Mouse (Mus musculus): Measurements from ENCODE around the gene Prr11. TPM values are rescaled to one million over a fixed set of nuclear protein-coding genes. Genes with fewer than 3 reads are reported as not detected.

Prr11 gene
- 7.9 and 8.3 TPM in 2 replicates for polyA plus RNA-seq (2015; fragmentation: Nextera tagmentation; extraction: Ambion mirVana)

GRCm38 (mm10) chr11:87108409-87108754 lies at the start of gene Prr11:
TSS of gene Prr11 (minus strand) at chr11:87108708.
- Histone ChIP-seq H3K4me1 (peaks cover 35% of the 10 kb centered on the region), H3K27ac (peak within 1 kb of the TSS; percentile 97), H3K4me3 (peak within 1 kb of the TSS; percentile 99), H3K27me3 (no peaks in the 10 kb centered on the region), H3K9ac (peak within 1 kb of the TSS; percentile 100), H3K36me3 (ENCODE audit: poor library complexity, severe bottlenecking) (peaks cover 34% of the 10 kb centered on the region), H3K9me3 (replicated peaks) (no peaks in the 10 kb centered on the region), H3K4me2 (peak within 1 kb of the TSS; percentile 72)
- ATAC-seq, result no peak
- under 1% methylated on average over 14 of the region's 14 CpGs for WGBS

DNA sequence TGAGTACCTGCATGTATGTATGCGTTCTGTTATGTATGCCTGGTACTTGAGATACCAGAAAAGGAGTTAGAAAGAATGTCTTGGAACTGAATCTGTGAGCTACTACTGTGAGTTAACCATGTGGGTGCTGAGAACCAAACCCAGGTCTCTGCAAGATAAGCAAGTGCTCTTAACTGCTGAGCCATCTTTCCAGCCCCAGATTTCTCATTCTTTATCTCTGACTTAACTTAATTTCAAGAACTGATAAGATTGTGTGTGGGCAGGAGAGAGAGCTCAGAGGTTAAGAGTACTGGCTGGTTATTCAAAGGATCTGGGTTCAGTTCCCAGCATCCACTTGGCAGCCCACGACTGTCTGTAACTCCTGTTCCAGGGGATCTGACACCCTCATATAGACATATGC lies 49.5 kb upstream of the Prr11 start:
- H3K36me3 ChIP-seq (ENCODE audit: poor library complexity, severe bottlenecking), result peaks cover 54% of the 10 kb centered on the region
- H3K9ac ChIP-seq, result no peak overlapping the region
- no peak overlapping the region for H3K27ac ChIP-seq
- no peak overlapping the region for H3K4me3 ChIP-seq
- WGBS, result 95% methylated on average over 2 of the region's 2 CpGs
- H3K4me2 ChIP-seq, result no peak overlapping the region
- H3K9me3 ChIP-seq (replicated peaks), result no peaks in the 10 kb centered on the region
- H3K27me3 ChIP-seq, result no peaks in the 10 kb centered on the region
- ATAC-seq, result no peak
- H3K4me1 ChIP-seq, result no peaks in the 10 kb centered on the region

DNA sequence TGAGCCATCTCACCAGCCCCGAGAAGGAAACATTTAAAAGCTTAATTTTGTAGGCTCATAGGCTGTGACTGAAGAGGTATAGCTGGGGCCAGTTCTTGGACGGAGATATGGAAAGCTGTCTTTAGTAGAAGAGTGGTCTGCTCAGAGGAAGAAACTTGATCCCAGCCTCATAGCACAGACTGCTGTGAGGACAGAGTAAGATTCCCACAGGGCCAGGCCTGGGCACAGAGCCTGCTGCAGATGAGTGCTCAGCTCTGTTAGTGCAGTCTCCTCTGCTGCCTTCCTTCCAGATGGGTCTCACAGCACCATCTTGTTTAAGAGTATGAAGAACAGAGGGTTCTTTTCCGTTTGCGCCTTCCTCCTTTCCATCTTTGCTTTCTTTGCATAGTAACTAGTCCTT lies 27.7 kb upstream of the Prr11 start:
- H3K9me3 ChIP-seq (replicated peaks), result no peaks in the 10 kb centered on the region
- no peaks in the 10 kb centered on the region for H3K27me3 ChIP-seq
- no peak for ATAC-seq
- H3K4me1 ChIP-seq, result no peaks in the 10 kb centered on the region
- no peak overlapping the region for H3K4me3 ChIP-seq
- peaks cover 41% of the 10 kb centered on the region for H3K36me3 ChIP-seq (ENCODE audit: poor library complexity, severe bottlenecking)
- H3K4me2 ChIP-seq, result no peak overlapping the region
- 86% methylated on average over 4 of the region's 4 CpGs for WGBS
- no peak overlapping the region for H3K9ac ChIP-seq
- H3K27ac ChIP-seq, result no peak overlapping the region

DNA sequence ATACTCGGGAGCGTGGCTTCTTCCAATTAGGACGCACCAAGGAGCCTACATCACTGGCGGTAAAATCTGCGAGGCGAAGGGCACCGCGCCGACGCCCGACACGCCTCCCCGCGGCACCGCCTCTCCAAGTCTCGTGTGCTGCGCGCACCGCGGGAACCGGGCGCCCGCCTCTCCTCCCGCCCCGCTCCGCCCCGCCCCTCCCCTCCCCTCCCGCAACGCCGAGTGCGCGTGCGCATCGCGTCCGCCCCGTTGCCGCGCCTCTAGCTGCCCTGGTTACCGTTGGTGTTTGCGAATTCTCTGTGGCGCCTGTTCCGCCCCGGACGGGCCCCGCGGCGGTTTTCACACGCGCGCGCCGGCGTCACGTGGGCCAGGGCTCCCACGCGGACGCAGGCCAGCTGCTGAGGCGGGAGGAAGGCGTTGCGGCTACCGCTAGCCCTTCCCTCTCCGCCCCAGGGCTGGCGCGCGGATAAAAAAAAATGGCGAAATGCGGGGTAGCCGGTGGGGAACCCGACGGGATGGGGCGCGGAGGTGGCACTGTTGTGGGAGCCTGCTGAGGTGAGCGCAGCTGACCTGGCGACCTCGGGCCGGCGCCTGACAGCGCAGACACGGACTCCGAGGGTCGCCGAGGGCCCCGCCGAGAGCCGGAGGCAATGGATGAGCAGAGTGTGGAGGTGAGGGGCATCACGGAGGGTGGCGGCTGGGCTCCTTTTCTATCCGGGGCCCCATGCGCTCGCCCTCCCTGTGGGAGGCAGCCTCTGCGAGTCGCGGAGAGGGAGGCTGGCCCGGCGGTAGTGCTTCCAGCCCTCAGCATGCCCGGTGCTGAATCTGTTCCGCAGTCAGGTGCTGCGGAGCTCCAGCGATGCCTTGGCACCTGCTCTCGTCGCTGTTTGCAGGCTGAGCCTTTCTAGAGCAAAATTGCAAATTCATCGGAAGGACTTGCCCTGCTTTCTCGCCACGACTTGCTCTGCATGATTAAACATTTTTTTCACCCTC lies 18.6 kb upstream of the Prr11 start, which contains the start of gene Trim37:
Gene Trim37, plus strand, starts transcription at position 254 of the 993 bp plus-strand sequence.
- Histone ChIP-seq H3K27ac (peak within 1 kb of the TSS; percentile 93), H3K4me1 (peaks cover 23% of the 10 kb centered on the region), H3K27me3 (no peaks in the 10 kb centered on the region), H3K4me3 (peak within 1 kb of the TSS; percentile 95), H3K36me3 (ENCODE audit: poor library complexity, severe bottlenecking) (peaks cover 38% of the 10 kb centered on the region), H3K9ac (peak within 1 kb of the TSS; percentile 92), H3K4me2 (peak within 1 kb of the TSS; percentile 69), H3K9me3 (replicated peaks) (no peaks in the 10 kb centered on the region)
- WGBS, result under 1% methylated on average over 95 of the region's 105 CpGs
- ATAC-seq, result peak; percentile 93

DNA sequence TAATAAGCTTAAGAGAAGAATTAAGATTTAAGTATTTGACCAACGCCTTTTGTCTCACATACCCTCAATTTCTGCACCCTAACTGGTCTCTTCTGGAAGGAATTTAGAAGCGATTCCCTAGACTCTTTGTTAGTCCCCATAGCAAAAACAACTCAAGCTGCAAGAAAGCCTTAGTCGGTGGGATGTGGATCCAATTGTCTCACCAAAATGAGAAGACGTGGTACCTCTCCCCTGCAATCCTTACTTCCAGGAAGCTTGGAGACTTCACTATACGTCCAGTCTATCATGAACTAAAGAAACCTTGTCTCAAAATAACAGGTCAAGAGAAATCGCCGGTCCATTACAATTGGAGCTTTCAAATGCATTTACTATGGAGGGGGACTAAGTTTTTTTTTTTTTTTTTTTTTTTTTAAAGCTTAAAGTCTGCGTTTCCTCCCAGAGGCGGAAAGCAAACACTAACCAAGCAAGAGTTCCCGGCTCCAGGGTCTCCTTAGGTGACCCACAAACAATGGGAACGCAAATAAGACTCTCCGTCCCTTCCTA lies 17.8 kb upstream of the Prr11 start:
- Histone ChIP-seq H3K36me3 (ENCODE audit: poor library complexity, severe bottlenecking) (peaks cover 41% of the 10 kb centered on the region), H3K27ac (peak overlapping the region; percentile 93), H3K9me3 (replicated peaks) (no peaks in the 10 kb centered on the region), H3K27me3 (no peaks in the 10 kb centered on the region), H3K4me3 (peak overlapping the region; percentile 95), H3K4me2 (peak overlapping the region; percentile 69), H3K4me1 (peaks cover 23% of the 10 kb centered on the region), H3K9ac (peak overlapping the region; percentile 92)
- ATAC-seq, result no peak
- WGBS, result 1% methylated on average over 12 of the region's 12 CpGs

GRCm38 (mm10) chr11:87125562-87125961 lies 17.1 kb upstream of the Prr11 start:
- H3K4me1 ChIP-seq, result peaks cover 23% of the 10 kb centered on the region
- no peaks in the 10 kb centered on the region for H3K9me3 ChIP-seq (replicated peaks)
- no peaks in the 10 kb centered on the region for H3K27me3 ChIP-seq
- peak overlapping the region; percentile 95; the same call in 1 of the 2 replicates for H3K4me3 ChIP-seq
- H3K4me2 ChIP-seq, result peak overlapping the region; percentile 69
- H3K27ac ChIP-seq, result peak overlapping the region; percentile 93; the same call in 1 of the 2 replicates
- 46% methylated on average over 4 of the region's 4 CpGs for WGBS
- no peak overlapping the region for H3K9ac ChIP-seq
- H3K36me3 ChIP-seq (ENCODE audit: poor library complexity, severe bottlenecking), result peaks cover 44% of the 10 kb centered on the region
- no peak for ATAC-seq

GRCm38 (mm10) chr11:87121864-87122263 lies 13.4 kb upstream of the Prr11 start:
- Histone ChIP-seq H3K4me1 (peaks cover 5% of the 10 kb centered on the region), H3K27me3 (no peaks in the 10 kb centered on the region), H3K27ac (no peak overlapping the region), H3K4me2 (no peak overlapping the region), H3K9me3 (replicated peaks) (no peaks in the 10 kb centered on the region), H3K36me3 (ENCODE audit: poor library complexity, severe bottlenecking) (peaks cover 68% of the 10 kb centered on the region), H3K9ac (no peak overlapping the region), H3K4me3 (no peak overlapping the region)
- no peak for ATAC-seq
- WGBS, result 85% methylated on average over 8 of the region's 8 CpGs

DNA sequence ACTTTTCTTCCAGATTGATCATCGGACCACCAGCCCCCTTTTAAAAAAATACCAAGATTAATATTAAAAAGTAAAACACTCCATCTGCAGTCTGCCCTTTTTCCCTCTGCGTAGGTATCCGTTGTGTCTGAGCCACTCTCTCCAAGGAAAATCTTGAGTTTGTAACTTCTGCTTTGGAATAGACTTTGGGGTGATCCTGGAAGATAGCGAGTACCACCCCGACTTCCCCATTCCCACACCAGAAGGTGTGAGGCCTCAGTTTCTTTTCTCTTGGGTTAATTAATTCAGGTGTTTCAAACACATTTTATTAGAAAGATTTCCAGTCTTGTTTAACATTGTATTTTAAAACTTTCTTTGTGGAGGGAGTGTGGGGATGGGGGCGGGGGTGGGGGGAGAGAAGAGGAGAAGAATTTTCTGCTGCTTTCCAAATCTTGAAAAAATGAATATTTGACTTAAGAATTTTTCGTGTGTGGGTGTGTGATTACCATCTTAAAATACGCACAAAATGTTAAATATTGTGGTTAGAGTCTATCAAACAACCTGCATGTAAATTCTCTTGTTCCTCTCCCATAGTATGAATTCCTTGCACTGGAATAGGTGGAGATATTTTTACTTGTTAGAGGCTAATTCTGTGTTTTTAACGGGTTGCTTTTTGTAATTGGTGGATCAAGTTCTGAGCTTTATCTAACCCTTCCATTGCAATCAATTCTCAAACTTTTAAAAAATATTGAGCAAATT lies 1.8 kb upstream of the Prr11 start:
- Histone ChIP-seq H3K27me3 (no peaks in the 10 kb centered on the region), H3K4me3 (peak overlapping the region; percentile 99), H3K9me3 (replicated peaks) (no peaks in the 10 kb centered on the region), H3K4me1 (peaks cover 41% of the 10 kb centered on the region), H3K9ac (peak overlapping the region; percentile 100), H3K27ac (peak overlapping the region; percentile 97), H3K4me2 (peak overlapping the region; percentile 72), H3K36me3 (ENCODE audit: poor library complexity, severe bottlenecking) (peaks cover 32% of the 10 kb centered on the region)
- ATAC-seq, result no peak
- 3% methylated on average over 9 of the region's 9 CpGs for WGBS

GRCm38 (mm10) chr11:87109519-87110171 lies 1.1 kb upstream of the Prr11 start:
- Histone ChIP-seq H3K4me3 (peak overlapping the region; percentile 99), H3K36me3 (ENCODE audit: poor library complexity, severe bottlenecking) (peaks cover 32% of the 10 kb centered on the region), H3K27ac (peak overlapping the region; percentile 97), H3K9me3 (replicated peaks) (no peaks in the 10 kb centered on the region), H3K9ac (peak overlapping the region; percentile 100), H3K4me1 (peaks cover 38% of the 10 kb centered on the region), H3K4me2 (peak overlapping the region; percentile 72), H3K27me3 (no peaks in the 10 kb centered on the region)
- under 1% methylated on average over 42 of the region's 42 CpGs for WGBS
- no peak for ATAC-seq

DNA sequence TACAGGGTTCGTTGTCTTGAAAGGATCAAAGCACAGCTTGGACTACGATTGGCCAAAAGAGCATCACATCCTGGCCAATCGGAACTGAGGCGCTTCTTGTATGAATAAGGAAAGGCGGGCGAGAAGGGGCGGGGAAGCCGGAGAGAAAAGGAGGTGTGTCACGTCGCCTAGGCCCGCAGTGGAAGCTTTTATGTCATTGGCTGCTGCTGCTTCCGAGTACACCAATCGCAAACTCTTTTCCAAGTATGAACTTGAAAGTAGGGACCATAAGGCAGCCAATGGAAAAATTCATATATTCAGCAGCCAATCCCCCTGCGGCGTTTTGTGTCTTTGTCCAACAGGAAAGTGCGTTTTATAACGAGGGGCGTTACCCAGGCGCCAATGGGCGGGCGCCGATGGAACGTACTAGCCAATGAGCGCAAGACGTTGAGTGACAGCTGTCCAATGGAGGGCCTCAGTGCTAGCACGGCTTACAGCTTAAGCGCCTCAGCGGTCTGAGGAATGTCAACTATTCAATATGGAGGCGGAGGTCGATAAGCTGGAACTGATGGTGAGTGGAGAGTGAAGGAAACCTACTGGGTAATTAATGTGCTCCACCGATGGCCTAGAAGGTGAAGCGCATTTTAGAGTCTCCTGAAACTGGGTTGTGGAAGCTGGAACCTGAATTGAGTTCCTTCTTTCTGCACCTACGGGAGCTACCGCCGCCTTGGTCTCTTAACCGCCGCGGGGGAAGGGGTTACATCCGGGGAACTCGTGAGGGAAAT lies 429 bp upstream of the Prr11 start, which contains the start of gene Ska2:
Gene Ska2, plus strand, starts transcription at position 480 of the 764 bp plus-strand sequence.
- ATAC-seq, result peak; percentile 99
- Histone ChIP-seq H3K27ac (peak within 1 kb of the TSS; percentile 97), H3K9me3 (replicated peaks) (no peaks in the 10 kb centered on the region), H3K27me3 (no peaks in the 10 kb centered on the region), H3K4me2 (peak within 1 kb of the TSS; percentile 72), H3K4me3 (peak within 1 kb of the TSS; percentile 99), H3K9ac (peak within 1 kb of the TSS; percentile 100), H3K36me3 (ENCODE audit: poor library complexity, severe bottlenecking) (peaks cover 33% of the 10 kb centered on the region), H3K4me1 (peaks cover 38% of the 10 kb centered on the region)
- under 1% methylated on average over 40 of the region's 40 CpGs for WGBS

GRCm38 (mm10) chr11:87087142-87087541 lies 21.4 kb downstream of the Prr11 start:
- H3K4me2 ChIP-seq, result peak overlapping the region; percentile 95
- ATAC-seq, result no peak
- no peaks in the 10 kb centered on the region for H3K27me3 ChIP-seq
- H3K4me3 ChIP-seq, result peak overlapping the region; percentile 96
- H3K4me1 ChIP-seq, result peaks cover 25% of the 10 kb centered on the region
- peaks cover 41% of the 10 kb centered on the region for H3K36me3 ChIP-seq (ENCODE audit: poor library complexity, severe bottlenecking)
- H3K27ac ChIP-seq, result no peak overlapping the region
- peak overlapping the region; percentile 95; the same call in 1 of the 2 replicates for H3K9ac ChIP-seq
- no peaks in the 10 kb centered on the region for H3K9me3 ChIP-seq (replicated peaks)
- WGBS, result 76% methylated on average over 2 of the region's 2 CpGs

Data from forebrain, embryonic 13.5 days (tissue).